Mouse (Mus musculus): ENCODE measurements around the gene Ang. TPM values are rescaled to one million over a fixed set of nuclear protein-coding genes. Genes with fewer than 3 reads are reported as not detected.

Gene Ang
- total and polyA plus RNA-seq, 3 experiments, result 0.44 to 2.2 (median 1.2) TPM

DNA sequence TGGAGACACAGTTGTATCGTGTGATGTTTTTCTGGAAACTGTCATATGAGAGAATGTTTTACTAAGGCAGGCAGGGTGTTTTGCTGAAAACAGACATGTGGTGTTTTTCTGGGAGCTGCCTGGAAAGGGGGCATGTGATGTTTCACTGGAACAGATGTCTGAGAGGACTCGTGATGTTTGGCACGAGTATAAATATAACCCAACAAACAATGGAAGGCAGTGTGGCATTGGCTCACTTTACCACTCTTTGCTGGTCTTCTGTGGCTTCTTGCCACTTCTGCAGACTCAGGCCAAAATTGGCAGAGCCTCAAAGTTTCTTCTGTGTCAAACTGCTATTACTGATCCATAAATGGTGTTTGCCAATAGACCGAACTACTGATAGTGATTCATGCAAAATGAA, 52.3 kb downstream of the Ang start:
- no peak overlapping the region for H3K9ac ChIP-seq (ENCODE audit: insufficient read depth, low read depth)

DNA sequence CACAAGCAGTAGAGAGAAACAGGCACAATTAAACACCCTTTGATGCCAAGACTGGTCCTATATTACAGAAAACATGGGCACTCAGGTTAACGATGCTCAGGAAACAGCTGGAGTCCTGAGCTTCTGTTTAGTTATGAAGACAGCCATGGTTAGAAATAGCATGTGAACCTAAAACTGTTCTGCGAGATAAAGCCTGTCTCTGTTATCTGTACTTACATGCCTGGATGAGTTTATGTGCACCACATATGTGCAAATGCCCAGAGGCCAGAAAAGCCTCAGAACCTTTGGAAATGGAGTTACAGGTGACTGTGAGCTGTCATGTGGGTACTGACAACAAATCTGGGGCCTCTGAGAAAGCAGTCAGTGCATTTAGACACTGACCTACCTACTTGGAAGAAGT, 53.0 kb downstream of the Ang start:
- H3K79me2 ChIP-seq (replicated peaks; ENCODE audit: control insufficient read depth, extremely low read depth, insufficient read depth, poor library complexity, severe bottlenecking), result no peaks in the 10 kb centered on the region
- H3K4me1 ChIP-seq (ENCODE audit: control insufficient read depth in 1 of 2, insufficient read depth in 2 of 2), result peaks cover 2 to 11% of the 10 kb centered on the region in 2 experiments; a peak in 3 of 4 replicates
- no peaks in the 10 kb centered on the region for H3K36me3 ChIP-seq (replicated peaks in 1 of 2; ENCODE audit: control insufficient read depth in 1 of 2, insufficient read depth in 1 of 2, low read length in 1 of 2)
- H3K4me2 ChIP-seq (ENCODE audit: insufficient read depth, low read depth, poor library complexity, severe bottlenecking), result no peak overlapping the region
- dilution Hi-C loops (cut with MboI; ENCODE audit: extremely low pct_ligation_motif_present, extremely low pct_unique_long_range_greater_than_20kb, low sequenced_read_pairs) (no loop called here), in situ Hi-C loops (cut with MboI; ENCODE audit: low pct_ligation_motif_present, low pct_unique_long_range_greater_than_20kb, low sequenced_read_pairs) (no loop called here)
- H3K9ac ChIP-seq (ENCODE audit: insufficient read depth, low read depth), result no peak overlapping the region
- TF ChIP-seq MXI1 (IDR thresholded peaks at IDR 0.05; ENCODE audit: low read depth, low read length), result no peak
- TF ChIP-seq USF2 (conservative IDR thresholded peaks at IDR 0.05; ENCODE audit: low read depth, low read length), result no peak
- no peak for TF ChIP-seq IRF4 (IDR thresholded peaks at IDR 0.05; ENCODE audit: low read depth, low read length)
- TF ChIP-seq JUN (IDR thresholded peaks at IDR 0.05; ENCODE audit: insufficient read depth, low read depth, low read length), result no peak
- TF ChIP-seq JUND (conservative IDR thresholded peaks at IDR 0.05; ENCODE audit: low read depth, low read length), result no peak
- no peak for TF ChIP-seq UBTF (IDR thresholded peaks at IDR 0.05; ENCODE audit: low read depth, low read length)
- TF ChIP-seq PAX5 (IDR thresholded peaks at IDR 0.05; ENCODE audit: low read length), result no peak
- no peak for TF ChIP-seq GABPA (IDR thresholded peaks at IDR 0.05; ENCODE audit: insufficient replicate concordance, low read depth, low read length)
- TF ChIP-seq BHLHE40 (IDR thresholded peaks at IDR 0.05; ENCODE audit: low read depth, low read length), result no peak
- no peak for TF ChIP-seq TBP (conservative IDR thresholded peaks at IDR 0.05; ENCODE audit: low read depth, low read length)
- TF ChIP-seq ZKSCAN1 (IDR thresholded peaks at IDR 0.05; ENCODE audit: borderline replicate concordance, low read depth, low read length), result no peak
- H3K27me3 ChIP-seq (replicated peaks), result no peaks in the 10 kb centered on the region
- DNase-seq (ENCODE audit: extremely low read depth), result no peak
- H3K4me3 ChIP-seq (replicated peaks in 1 of 3; ENCODE audit: low read depth in 2 of 3, low read length in 2 of 3, poor library complexity in 1 of 3), result no peak overlapping the region
- no peaks in the 10 kb centered on the region for H3K9me3 ChIP-seq (replicated peaks; ENCODE audit: low read length)
- no peak overlapping the region for H3K27ac ChIP-seq (ENCODE audit: insufficient read depth, low read depth)

More for the DNA sequence above, 52.3 kb downstream of the Ang start:
- no peak for TF ChIP-seq BHLHE40 (IDR thresholded peaks at IDR 0.05; ENCODE audit: low read depth, low read length)
- no peak for TF ChIP-seq POLR2AphosphoS2 (IDR thresholded peaks at IDR 0.05; ENCODE audit: low read depth, low read length)
- TF ChIP-seq RCOR1 (conservative IDR thresholded peaks at IDR 0.05; ENCODE audit: low read depth, low read length), result no peak
- TF ChIP-seq POLR2A (IDR thresholded peaks at IDR 0.05; ENCODE audit: low read depth, low read length), result no peak
- TF ChIP-seq USF2 (conservative IDR thresholded peaks at IDR 0.05; ENCODE audit: low read depth, low read length), result no peak
- no peak for TF ChIP-seq UBTF (IDR thresholded peaks at IDR 0.05; ENCODE audit: low read depth, low read length)
- TF ChIP-seq ZNF384 (IDR thresholded peaks at IDR 0.05; ENCODE audit: low read depth, low read length), result no peak
- TF ChIP-seq CHD1 (IDR thresholded peaks at IDR 0.05; ENCODE audit: low read depth, low read length), result no peak
- no peak for TF ChIP-seq MYC (IDR thresholded peaks at IDR 0.05; ENCODE audit: low read depth, low read length)
- no peak for TF ChIP-seq HCFC1 (IDR thresholded peaks at IDR 0.05; ENCODE audit: low read depth, low read length)
- no peak for TF ChIP-seq JUN (IDR thresholded peaks at IDR 0.05; ENCODE audit: insufficient read depth, low read depth, low read length)
- no peak for TF ChIP-seq EP300 (IDR thresholded peaks at IDR 0.05; ENCODE audit: low read length)
- TF ChIP-seq TBP (conservative IDR thresholded peaks at IDR 0.05; ENCODE audit: low read depth, low read length), result no peak
- no peak for TF ChIP-seq SIN3A (IDR thresholded peaks at IDR 0.05; ENCODE audit: low read length)
- TF ChIP-seq NELFE (IDR thresholded peaks at IDR 0.05; ENCODE audit: low read depth, low read length), result no peak
- no peak for TF ChIP-seq IRF4 (IDR thresholded peaks at IDR 0.05; ENCODE audit: low read depth, low read length)
- no peak for TF ChIP-seq ZMIZ1 (IDR thresholded peaks at IDR 0.05; ENCODE audit: low read depth, low read length)
- no peak for TF ChIP-seq E2F4 (IDR thresholded peaks at IDR 0.05; ENCODE audit: insufficient replicate concordance, low read depth, low read length)
- no peak for TF ChIP-seq MAX (IDR thresholded peaks at IDR 0.05; ENCODE audit: low read length)
- TF ChIP-seq TCF12 (IDR thresholded peaks at IDR 0.05; ENCODE audit: low read depth, low read length), result no peak
- Histone ChIP-seq H3K27ac (ENCODE audit: insufficient read depth, low read depth) (no peak overlapping the region), H3K9me3 (replicated peaks; ENCODE audit: low read length) (no peaks in the 10 kb centered on the region), H3K4me1 (ENCODE audit: control insufficient read depth in 1 of 2, insufficient read depth in 2 of 2) (peaks cover 2 to 11% of the 10 kb centered on the region in 2 experiments; a peak in 3 of 4 replicates), H3K36me3 (replicated peaks in 1 of 2; ENCODE audit: control insufficient read depth in 1 of 2, insufficient read depth in 1 of 2, low read length in 1 of 2) (no peaks in the 10 kb centered on the region), H3K27me3 (replicated peaks) (no peaks in the 10 kb centered on the region), H3K4me2 (ENCODE audit: insufficient read depth, low read depth, poor library complexity, severe bottlenecking) (no peak overlapping the region), H3K79me2 (replicated peaks; ENCODE audit: control insufficient read depth, extremely low read depth, insufficient read depth, poor library complexity, severe bottlenecking) (no peaks in the 10 kb centered on the region), H3K4me3 (replicated peaks in 1 of 3; ENCODE audit: low read depth in 2 of 3, low read length in 2 of 3, poor library complexity in 1 of 3) (no peak overlapping the region)
- no peak for DNase-seq (ENCODE audit: extremely low read depth)
- in situ Hi-C loops (cut with MboI; ENCODE audit: low pct_ligation_motif_present, low pct_unique_long_range_greater_than_20kb, low sequenced_read_pairs) (no loop called here), dilution Hi-C loops (cut with MboI; ENCODE audit: extremely low pct_ligation_motif_present, extremely low pct_unique_long_range_greater_than_20kb, low sequenced_read_pairs) (no loop called here)

Measured in CH12.LX (cell line).